Mouse (Mus musculus) olfactory bulb, adult 2 months (tissue): ENCODE measurements around the gene St6galnac3.

Experiments
- CTCF ChIP-seq: fragments of 200-500 bp; IDR thresholded peaks from 2 replicates; pipeline ENCODE4 v1.5.1; 2012; ENCODE audit warnings: low read depth, mild to moderate bottlenecking, low read length, moderate library complexity; ENCODE audit not compliant: insufficient read depth
- POLR2A ChIP-seq: fragments of 200-500 bp; IDR thresholded peaks from 2 replicates; pipeline ENCODE4 v1.6.1; 2012; ENCODE audit warnings: mild to moderate bottlenecking, low read depth, low read length, moderate library complexity; ENCODE audit not compliant: insufficient read depth

DNA sequence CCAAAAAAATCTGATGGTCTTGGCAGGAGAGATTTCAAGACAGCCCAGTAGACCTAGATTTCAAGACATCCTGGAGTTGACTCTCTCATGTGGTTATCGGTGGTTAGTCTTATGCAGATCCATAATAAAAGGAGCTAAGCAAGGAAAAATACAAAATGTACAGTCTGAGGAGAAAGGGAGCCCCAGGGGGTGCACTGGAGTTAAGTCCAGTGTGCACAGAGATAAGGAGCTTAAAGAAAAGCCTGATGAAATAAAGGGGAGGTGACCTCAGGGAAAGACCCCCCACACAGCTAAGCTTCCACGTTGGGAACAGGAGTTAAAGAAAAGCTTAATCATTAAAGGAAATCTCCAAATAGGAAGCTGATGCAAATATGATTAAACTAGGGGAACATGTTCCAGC lies 147.7 kb downstream of the St6galnac3 start:
- TF ChIP-seq CTCF (no peak), POLR2A (no peak)
